Mouse (Mus musculus): ENCODE results near the gene Afdn.
"Not testable (repeated sequence)": the region's sequence is repeated elsewhere in the genome, so short reads cannot be mapped to it uniquely, and the experiment has no call there.

Afdn gene

DNA sequence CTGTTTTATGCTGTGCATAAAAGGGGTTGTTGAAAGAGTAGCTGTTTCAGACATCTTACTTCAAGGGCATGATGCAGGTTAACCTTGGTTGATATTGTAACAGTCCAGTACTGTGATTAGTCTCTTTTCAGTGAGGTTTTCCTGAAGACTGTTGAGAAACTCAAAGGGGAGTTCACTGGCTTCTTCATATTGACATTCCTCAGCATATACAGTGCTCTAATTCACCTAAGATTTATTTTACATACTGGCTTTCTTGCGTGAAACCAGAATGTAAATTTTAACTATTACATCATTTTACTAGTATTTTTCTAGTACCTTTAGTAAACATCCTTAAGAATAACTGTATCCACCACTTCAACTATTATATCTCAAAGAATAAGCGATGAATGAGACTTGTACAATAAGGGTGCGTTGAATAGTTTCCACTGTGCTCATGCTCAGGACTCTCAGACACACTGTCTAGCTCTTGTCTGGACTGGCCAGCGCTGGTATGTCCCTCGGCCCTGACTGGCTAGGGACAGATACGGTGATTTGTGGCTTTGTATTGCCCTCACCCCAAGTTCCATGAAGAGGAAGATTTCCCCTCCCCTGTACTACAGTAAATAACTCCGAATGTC is 129.6 kb downstream of the Afdn start:
- DNase-seq, result no peak

DNA sequence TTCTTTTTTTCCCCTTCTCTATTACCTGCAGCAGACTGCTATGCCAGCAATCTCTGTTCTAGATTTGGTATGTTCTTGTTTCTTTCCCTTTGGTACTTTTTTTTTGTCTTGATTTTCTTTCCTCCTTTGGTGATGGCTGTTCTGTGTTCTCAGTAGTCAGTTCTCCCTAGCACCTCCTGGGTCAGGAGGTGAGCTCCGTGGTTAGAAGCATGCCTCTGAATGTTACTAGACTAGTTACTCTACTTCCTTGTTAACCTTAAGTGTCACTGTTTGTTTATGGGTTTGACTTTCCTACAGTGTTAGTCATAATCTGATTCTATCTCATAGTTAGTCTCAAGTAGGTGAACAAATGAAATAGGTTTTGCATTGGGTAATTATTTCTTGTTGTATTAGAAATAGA is 130.6 kb downstream of the Afdn start:
- no peak for DNase-seq

DNA sequence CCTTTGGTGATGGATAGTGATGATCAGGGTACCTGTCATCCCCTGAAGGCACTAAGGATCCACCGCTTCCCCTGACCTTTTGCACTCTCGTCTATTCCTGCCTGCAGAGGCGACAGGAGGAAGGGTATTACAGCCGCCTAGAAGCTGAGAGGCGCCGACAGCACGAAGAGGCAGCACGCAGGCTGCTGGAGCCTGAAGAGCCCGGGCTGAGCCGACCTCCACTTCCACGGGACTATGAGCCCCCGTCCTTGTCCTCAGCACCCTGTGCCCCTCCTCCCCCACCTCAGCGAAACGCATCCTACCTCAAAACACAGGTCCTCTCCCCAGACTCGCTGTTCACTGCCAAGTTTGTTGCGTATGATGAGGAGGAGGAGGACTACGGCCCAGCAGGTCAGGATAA is 138.5 kb downstream of the Afdn start:
- no peak for DNase-seq

DNA sequence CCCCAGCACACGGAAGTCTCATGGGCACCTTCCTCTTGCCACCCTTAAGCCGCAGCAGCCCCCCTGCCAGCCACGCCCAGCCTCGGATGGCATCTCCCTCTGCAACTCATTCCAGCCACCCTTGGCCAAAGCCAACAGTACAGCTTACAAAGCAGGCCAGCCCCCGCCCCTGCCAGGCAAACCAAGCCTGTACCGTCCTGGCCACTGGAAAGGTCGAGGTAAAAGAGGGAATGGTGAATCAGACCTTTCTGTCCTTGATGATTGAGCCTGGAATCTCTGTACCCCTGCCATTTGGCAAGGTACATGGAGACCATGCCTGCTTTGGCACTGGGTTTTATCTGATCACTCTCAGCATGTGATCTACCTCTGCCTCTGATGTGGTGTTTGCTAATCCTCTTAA is 138.9 kb downstream of the Afdn start:
- DNase-seq, result no peak

DNA sequence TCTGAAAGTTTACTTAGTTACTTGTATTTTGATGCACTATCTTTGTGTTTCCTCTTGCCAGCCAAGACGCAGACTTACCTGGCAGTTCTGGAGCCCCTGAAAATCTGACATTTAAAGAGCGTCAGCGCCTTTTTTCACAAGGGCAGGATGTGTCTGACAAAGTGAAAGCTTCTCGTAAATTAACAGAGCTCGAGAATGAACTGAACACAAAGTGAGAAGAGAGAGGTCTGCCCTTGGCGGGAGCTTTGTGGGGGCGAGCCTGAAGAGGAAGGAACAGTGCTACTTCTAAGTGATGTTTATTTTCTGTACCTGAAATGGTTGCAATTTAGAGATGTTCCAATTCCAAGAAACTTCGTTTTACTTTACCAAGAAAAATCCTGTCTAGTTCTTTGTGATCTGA is 143.5 kb downstream of the Afdn start:
- no peak for DNase-seq

DNA sequence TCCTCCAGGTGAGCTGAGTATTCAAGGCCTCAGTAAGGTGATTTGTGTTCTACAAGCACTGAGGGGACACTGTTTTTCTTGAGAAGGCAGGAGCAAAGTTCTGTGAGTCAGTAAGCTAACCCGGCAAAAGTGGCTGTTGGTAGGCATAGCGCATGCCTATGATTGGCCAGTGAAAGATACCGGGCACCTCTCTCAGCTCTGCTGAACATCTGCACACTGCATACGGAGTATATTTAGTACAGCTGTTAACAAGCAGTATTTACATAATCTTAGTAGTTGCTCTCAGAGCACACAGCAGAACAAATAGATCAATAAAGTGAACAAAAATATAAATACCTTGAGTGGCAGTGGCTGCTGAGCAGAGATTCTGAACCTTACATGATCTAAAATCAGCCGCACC is 146.7 kb downstream of the Afdn start:
- no peak for DNase-seq

DNA sequence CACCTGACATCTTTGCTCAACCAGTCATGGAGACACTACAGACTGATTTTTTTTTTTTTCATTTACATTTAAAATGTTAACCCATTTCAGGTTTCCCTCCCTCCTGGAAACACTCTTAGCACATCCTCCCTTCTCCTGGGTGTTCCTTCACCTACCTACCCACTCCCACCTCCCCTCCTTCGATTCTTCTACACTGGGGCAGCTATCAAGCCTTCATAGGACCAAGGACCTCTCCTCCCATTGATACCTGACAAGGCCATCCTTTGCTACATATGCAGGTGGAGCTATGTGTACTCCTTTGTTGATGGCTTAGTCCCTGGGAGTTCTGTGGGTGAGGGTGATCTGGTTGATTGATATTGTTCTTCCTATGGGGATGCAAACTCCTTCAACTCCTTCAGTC is 147.3 kb downstream of the Afdn start:
- DNase-seq, result no peak

DNA sequence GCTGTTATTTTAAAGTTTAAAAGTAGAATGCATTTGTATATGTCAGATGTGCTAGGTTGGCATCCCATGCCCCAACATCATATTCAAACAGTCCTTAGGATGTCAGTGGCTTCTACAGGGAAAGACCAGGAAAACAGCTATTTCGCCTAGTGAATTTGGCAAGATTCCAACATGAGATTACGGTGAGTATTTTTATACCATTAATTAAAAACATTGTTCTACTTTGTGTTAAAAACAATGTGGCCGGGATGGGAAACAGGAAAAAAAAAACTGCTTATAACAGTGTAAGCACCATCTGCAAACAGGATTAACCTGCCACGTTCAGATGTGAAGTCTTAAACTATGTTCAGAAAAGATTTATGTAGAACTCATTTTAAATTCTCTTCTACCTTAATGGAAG is 153.6 kb downstream of the Afdn start:
- DNase-seq, result no peak

DNA sequence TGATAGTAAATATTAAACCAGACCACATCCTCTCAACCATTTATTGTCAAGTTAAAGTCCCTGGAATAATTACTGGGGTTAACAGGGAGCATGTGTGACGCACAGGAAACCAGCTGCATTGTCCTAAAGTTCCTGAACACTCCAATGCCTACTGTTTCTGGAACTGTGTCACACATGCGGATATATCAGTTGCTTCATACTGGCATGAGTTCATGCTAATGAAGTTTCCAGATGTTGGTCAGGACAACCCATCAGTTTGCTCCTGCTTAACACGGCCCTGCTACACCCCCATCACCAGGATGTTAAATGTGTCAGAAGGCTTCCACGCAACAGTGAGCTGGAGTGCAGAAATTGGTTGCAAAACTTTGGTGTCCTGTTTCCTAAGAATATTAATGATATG is 154.2 kb downstream of the Afdn start:
- no peak for DNase-seq

DNA sequence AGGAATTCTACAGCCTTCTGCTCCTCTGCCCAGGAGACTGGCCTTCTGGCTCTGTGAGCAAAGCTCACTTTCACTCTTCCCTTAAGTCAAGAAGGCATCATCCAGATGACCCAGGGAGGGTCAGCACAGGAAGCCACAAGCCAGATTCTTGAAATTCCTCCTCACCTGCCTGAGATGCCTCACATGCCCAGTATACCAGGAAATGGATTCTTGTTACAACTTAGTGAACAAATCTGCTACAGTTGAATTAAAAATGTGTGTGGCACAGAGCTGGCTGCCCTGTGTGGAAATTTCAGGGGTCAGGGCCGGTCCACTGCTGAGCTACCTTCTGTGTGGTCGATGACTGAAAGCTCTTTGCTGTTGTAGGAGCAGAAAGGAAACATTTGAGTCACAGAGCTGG is 160.4 kb downstream of the Afdn start:
- no peak for DNase-seq

DNA sequence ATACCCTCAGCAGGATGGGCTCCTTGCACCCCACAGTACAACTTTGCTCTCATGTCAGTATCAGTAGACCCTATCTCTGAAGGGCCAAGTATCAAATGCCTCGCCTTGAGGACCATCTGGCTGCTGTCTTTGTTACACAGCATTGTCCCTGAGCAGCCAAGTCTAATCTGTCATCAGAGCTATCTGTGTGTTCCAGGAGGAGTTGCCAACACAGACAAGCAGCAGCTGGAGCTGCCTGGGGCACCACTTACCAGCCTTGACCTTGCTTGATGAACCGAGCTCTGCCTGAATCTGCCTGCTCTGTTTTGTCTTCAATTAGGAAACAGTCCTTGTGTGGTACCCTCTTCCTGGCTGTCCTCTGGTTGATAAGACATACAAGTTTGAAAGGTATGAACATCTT is 163.1 kb downstream of the Afdn start:
- DNase-seq, result no peak

DNA sequence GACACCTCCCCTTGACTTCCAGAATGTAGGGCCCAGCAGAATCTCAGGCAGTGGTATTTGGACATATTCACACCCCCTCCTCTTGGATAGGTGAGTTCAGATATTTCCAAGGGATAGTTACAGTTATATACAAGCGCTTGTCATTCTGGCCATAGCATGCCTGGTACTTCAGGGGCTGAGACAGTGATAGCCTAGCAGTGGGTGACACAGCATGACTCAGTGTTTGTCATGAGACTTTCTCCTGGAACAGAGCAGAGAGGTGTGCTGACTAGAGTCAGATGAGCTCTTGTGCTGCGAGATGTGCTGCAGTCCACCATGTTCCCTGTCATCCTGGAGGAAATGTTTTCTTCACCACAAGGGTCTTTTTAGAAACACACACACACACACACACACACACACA is 164.2 kb downstream of the Afdn start:
- DNase-seq, result no peak

DNA sequence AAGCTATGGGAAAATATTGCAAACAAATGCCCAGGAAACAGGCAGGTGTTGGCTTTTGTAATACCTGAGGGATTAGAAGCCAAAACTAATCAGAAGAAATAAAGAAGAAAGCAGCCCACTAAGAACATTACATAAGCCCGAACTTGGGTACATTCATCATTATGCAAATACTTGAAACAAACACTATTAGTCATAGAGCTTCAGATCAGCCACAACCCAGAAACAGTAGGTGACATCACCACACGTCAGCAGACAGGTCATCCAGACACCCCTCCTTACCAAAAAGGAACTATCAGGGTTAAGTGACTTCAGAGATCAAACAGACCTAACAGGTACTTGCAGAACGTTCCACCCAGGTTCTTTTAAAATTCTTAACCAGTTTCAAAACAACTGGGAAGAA is 165.6 kb downstream of the Afdn start:
- no peak for DNase-seq

DNA sequence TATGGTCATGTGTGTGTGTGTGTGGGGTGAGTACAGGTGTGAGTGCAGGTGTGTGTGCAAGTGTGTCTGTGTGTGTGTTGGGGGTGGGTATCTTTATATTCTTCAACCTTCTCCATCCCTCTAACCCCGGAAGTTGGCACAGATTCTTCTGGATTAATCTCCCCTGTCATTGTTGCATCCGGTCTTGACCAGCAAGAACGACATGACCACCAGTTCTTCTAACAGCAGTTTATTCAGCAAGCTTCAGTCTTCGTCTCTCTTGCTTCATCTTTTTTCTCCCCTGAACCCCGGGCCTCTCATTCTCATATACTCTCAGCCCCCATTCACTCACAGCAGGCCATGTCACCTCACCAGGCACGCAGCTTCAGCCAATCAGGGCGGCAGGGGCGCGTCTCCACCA is 170.1 kb downstream of the Afdn start:
- no peak for DNase-seq

DNA sequence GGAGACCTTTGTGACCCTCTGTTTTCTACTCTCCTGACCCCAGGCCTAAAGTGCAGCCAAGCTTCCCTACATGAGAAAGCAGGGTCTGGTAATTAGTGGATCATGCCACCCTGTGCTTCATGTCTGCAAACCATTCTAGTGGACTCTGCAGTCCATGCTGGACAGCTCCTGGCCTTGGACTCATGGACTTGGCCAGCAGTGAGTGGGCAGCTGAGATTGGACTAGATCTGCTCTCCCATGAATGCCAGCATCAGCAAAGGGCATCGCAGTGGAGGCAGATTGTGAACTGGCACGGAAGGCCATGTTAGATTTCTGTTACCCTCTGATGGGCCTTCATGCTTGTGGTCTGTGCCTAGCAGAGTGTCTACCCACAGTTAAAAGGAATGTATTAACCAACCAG is 175.0 kb downstream of the Afdn start:
- not testable (repeated sequence) for DNase-seq

DNA sequence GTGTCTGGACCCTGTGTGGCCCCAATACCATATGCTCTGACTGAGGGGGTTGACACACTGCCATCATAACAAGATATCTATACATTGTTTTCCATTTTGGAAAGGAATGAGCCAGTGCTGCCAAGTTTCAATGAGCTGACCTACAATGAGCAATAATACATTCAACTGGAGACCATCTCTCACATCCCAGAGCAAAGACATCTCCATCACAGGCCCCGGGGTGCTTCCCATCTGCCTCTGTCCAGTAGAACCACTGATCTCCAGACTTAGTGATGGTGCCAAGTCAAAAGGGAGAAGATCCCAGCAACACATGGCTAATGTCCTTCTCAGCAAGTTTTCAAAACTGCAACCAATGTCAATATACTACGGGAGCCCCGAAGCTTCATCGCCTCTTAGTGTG is 177.4 kb downstream of the Afdn start:
- DNase-seq, result no peak

DNA sequence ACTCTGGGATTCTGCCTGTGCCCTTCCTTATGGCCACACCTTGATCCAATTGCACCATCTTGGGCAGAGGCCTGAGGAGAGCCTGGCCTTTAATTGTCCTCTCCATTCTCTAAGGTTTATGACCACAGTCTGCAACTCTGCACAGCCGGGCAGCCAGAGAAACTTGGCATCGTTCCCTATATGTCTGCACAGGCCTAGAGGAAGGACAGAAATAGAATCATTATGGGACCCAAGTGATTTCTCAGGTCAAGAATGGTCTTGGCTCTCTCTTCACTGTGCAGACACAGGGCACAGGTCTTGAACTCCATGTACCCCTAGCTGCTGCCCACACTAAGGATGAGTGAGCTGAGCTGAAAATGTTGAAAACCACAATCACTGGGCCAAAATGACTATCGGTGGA is 178.3 kb downstream of the Afdn start:
- DNase-seq, result no peak

DNA sequence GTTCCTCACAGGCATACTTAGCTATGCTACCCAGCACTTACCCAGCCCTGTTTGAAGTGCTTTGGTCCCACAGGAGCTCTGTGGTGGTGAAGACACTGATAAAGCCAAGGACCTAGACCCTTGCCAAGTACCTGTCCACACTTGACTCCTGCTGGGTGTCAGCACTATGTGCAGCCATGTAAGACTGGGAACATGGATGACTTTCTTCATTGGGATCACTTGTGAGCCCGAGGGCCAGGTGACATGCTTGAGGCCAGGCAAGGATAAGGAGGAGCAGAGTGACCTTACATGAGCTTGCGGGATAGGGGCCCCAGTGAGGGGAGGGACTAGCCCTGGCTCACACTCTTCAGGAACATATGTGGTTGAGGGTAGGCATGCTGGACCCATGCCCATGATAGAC is 178.9 kb downstream of the Afdn start:
- not testable (repeated sequence) for DNase-seq

DNA sequence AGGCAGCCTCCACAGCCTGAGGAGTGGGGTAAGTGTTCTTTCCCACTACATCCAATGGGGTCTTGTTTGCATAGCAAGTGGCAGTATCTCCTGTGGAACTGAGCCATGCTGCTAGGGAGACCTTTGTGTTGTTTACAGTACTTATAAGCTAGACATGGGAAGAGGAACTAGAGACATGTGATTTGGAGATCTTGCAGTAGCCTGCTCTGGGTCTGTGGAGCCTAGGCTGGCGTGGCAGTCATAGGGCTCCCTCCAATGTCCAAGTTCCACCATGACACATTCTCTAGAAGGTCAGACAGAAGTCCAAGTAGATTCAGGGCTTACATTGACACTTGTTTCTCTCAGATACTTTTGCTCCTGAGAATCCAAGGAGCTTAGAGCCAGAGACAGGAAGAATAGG is 180.1 kb downstream of the Afdn start:
- no peak for DNase-seq

DNA sequence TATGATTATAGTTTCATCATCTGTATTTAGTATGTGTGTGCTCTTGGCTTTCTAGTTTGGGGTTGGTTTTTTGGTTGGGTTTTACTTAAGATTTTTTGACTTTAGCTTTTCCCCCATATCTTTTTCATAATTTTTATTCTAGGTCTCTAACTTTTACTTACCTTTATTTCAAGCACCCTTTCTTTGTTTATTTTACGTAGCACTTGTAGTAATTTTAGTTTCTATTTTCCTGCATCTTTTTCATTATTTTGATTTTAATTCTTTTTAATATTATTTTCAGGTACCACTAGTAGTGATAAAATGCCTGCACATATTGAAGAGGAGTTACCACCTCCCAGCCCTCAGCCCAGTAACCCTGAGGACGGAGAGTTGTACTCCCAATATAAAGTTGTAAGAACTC is 187.7 kb downstream of the Afdn start, which contains the start of gene Gm7168:
TSS of gene Gm7168 (plus strand) at position 301 of the 400 bp plus-strand sequence.
- not testable (repeated sequence) for DNase-seq

DNA sequence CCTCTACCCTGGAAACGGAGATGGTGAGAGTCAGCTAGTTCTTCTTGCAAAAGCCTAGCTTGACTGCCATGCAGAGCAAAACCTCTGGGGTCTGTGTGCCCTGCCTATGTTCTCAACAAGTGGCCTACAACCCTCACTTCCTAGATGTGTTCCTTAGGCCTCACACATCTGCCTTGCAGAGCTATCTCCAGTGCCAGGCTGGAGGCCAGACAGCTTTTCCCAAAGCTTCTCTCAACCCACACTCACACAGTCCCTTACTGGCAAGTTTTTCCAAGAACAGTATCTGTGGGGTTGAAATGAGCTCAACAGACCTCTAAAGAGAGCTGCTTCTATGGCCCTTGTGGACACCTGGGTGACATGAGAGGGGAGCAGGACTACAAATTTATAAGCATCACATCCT is 191.2 kb downstream of the Afdn start:
- DNase-seq, result not testable (repeated sequence)
